Mouse (Mus musculus) G1E (cell line): ENCODE measurements at regions not wholly inside any gene's neighbourhood (a gene's known extent, or its start where the extent isn't known, plus 50 kb on each side); places are given as distances from the start of the nearest gene placed in this dataset.
A peak's percentile ranks its signal among the peaks of the same experiment; 100 is the strongest.

ENCODE experiments used
- CTCF ChIP-seq: IDR thresholded peaks from 2 replicates; pipeline ENCODE4 v1.5.1; 2012; ENCODE audit warnings: low read depth, low read length, inconsistent platforms, mixed read lengths
- GATA1 ChIP-seq: IDR thresholded peaks from 2 replicates; pipeline ENCODE4 v1.6.1; 2012; ENCODE audit warnings: borderline replicate concordance, low read length, inconsistent platforms, mixed read lengths
- GATA2 ChIP-seq: IDR thresholded peaks from 2 replicates; pipeline ENCODE4 v1.6.1; 2012; ENCODE audit warnings: low read depth, low read length, inconsistent platforms, borderline replicate concordance
- POLR2AphosphoS5 ChIP-seq: IDR thresholded peaks from 2 replicates; pipeline ENCODE4 v1.6.1; 2012; ENCODE audit warnings: low read depth, low read length, inconsistent platforms; ENCODE audit not compliant: insufficient replicate concordance
- TAL1 ChIP-seq: conservative IDR thresholded peaks from 2 replicates; pipeline ENCODE4 v1.6.1; 2012; ENCODE audit warnings: low read depth, low read length, inconsistent platforms, mixed read lengths

- TF ChIP-seq CTCF: no peak
- TF ChIP-seq POLR2AphosphoS5: no peak
- TF ChIP-seq GATA1: no peak
- 0 out of 2 replicates have a peak, but pooled peaks have one; percentile 5 for TF ChIP-seq TAL1
- no peak for TF ChIP-seq GATA2
Observed at GRCm38 (mm10) chr15:42309586-42309985, 2175.4 kb downstream of the 9330182O14Rik start.
